Mouse (Mus musculus) left cerebral cortex, postnatal 14 days (tissue): ENCODE data around the gene Napsa. TPM values are rescaled to one million over a fixed set of nuclear protein-coding genes. Genes with fewer than 3 reads are reported as not detected.

ENCODE experiments used
- DNase-seq, 2 experiments: peaks; one replicate each; pipeline ENCODE4 v3.0.0; 2021 to 2022; ENCODE audit warnings: low spot score in 2 of 2, mixed read lengths in 1 of 2
- intact Hi-C: fragments of 180-260 bp; cut with DNase I; formaldehyde crosslinking; loops from one replicate; pipeline ENCODE4 v1.15.1; 2025
- total RNA-seq, 2 experiments: library from RNA; stranded (reverse); gene quantifications; 2 replicates each; pipeline ENCODE4 v1.2.3; 2021

Gene Napsa
- total RNA-seq, 2 experiments from 2014 or later, result not detected

DNA sequence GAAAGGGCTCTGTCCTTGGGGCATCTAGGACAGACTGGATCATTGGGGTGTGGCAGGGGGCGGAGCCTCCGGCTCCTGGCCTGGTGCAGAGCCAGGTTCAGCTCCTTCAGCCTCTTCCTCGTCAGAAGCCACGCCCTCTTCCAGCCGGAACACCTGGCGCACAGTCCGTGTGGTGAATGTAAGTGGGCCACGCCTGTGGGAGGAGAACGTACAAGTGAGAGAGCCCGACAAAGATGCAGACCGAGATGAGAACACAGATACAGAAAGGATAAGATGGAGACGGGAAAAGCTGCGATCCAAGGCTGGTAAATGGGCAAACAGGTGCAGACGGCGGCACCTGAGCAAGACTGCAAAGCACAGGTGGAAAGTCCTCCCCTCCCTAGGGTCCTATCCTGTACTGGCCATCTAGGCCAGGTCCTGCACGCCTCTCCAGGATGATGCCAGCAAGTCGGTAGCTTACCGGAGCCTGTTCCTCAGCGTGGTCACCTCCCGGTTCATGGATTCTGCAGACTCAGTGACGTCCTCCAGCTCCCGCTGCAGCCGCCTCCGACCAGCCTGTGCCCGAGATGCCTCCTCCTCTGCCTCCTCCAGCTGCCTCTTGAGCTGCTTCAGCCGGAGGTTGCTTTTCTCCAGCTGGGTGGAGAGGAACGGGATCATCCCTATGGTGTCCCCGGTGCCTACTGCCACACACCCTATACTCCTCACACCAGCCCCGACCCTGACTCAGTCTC is 34.2 kb downstream of the Napsa start:
- intact Hi-C loops, result no loop called here
- no peak for DNase-seq

GRCm38 (mm10) chr7:44612192-44612591 is 40.0 kb downstream of the Napsa start:
- intact Hi-C loops, result no loop called here
- DNase-seq, result no peak

DNA sequence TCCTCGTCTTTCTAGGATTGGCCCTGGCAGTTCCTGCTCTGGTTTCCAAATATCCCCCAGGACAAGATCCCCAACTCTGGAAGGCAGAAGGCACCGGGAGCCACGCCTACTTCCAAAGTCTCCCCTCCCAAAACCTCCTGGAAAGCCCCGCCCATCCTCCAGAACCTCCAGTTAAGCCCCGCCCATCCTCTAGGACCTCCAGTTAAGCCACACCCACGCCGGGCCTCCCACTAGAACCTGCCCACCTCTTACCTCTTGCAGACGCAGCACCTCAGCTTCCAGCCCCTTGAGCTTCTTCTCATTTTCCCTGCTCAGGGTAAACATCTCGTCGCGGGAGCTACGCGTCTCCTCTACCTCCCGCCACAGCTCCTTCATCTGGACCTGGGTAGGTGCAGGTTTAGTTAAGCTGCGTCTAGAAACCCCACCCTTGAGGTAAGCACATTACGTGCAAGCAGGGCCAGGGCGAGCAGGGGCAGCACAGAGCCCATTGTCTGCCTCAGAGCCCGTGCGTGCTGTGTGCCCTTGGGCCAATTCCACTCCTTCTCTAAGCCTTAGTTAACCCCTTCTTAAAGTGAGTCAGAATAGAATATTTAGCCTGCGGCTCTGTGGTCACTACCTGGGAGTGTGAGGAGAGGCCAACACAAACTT is 42.0 kb downstream of the Napsa start:
- DNase-seq, result no peak
- intact Hi-C loops, result no loop called here

GRCm38 (mm10) chr7:44615309-44615708 is 43.1 kb downstream of the Napsa start:
- DNase-seq, result no peak
- intact Hi-C loops, result no loop called here

- DNase-seq, result no peak
- intact Hi-C loops, result no loop called here
Measured at GRCm38 (mm10) chr7:44615987-44616386, 43.8 kb downstream of the Napsa start.

DNA sequence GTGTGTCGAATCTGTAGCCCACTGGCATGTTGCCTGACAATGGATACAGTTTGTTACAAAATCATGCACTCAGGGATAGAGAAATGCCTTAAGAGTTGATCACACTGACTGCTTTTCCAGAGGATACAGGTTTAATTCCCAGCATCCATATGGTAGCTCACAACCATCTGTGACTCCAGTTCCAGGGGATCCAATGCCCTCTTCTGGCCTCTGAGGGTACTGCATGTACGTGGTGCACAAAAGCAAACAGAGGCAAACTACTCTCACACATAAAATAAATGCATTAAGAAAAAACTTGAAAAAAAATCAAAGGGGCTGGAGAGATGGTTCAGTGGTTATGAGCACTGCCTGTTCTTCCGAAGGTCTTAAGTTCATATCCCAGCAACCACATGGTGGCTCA is 44.9 kb downstream of the Napsa start:
- intact Hi-C loops, result no loop called here
- no peak for DNase-seq

- no peak for DNase-seq
Measured at GRCm38 (mm10) chr7:44623714-44624542, 51.7 kb downstream of the Napsa start.

GRCm38 (mm10) chr7:44624543-44624826 is 52.3 kb downstream of the Napsa start:
- intact Hi-C loops, result no loop called here
- DNase-seq, result no peak

More at GRCm38 (mm10) chr7:44623714-44624542, 51.7 kb downstream of the Napsa start:
- intact Hi-C loops, result no loop called here

GRCm38 (mm10) chr7:44624828-44625227 is 52.6 kb downstream of the Napsa start:
- intact Hi-C loops, result no loop called here
- no peak for DNase-seq

DNA sequence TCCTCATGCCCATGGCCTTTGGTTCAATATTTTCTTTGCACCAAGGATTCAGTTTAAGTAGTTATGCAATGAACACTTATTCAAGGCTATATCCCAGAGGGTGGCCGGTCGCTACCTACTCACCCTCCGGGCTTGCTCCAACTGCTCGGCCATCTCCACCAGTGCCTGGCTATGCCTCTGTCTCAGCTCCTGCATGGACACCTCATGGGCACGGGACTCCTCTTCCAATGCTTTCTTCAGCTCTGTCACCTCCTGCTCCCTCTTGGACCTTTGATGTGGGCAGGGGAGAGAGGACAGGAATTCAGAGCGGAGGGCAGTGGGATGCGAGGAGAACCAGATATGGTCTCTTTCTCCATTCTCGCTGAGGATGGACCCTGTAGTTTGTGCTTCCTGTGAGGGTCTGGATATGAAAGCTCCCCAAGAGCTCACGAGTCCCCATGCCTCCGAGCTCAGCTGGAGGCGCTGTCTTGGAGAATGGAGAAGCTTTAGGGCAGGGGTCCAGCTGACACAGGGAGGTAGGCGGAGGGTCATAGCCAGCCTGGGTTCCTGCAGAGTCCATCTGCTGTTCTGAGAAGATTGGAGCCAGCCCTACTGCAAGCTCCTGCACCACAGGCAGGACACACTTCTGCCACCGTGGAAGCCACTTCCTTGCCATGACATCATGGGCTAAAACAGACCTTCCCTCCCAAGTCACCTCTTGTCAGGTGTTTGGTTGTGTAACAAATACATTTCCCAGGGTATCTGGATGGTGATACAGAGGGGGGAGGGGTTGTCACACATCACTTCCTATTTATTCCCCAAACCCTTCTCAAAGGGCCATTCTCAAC is 53.3 kb downstream of the Napsa start:
- intact Hi-C loops, result no loop called here

GRCm38 (mm10) chr7:44626068-44626385 is 53.8 kb downstream of the Napsa start:
- intact Hi-C loops, result no loop called here

More for the DNA sequence above, 53.3 kb downstream of the Napsa start:
- no peak for DNase-seq

DNA sequence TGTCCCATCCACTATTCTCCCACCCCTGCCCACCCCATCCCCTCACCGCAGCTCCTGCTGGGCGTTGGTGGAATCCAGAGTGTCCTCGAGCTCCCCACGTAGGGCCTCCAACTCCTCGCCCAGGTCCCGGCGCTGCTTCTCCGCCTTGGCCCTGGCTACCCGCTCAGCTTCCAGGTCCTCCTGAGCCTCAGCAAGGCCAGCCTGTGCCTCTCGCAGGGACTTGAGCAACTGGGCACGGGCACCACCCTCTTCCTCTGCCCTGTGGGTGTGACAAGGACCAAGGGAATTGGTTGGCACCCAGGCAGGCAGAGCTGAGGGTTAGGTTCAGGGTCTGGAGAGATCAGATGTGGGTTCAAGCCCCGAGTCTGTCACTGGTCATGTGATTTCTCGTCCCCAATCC is 54.8 kb downstream of the Napsa start:
- intact Hi-C loops, result no loop called here
- no peak for DNase-seq

More at GRCm38 (mm10) chr7:44626068-44626385, 53.8 kb downstream of the Napsa start:
- no peak for DNase-seq

DNA sequence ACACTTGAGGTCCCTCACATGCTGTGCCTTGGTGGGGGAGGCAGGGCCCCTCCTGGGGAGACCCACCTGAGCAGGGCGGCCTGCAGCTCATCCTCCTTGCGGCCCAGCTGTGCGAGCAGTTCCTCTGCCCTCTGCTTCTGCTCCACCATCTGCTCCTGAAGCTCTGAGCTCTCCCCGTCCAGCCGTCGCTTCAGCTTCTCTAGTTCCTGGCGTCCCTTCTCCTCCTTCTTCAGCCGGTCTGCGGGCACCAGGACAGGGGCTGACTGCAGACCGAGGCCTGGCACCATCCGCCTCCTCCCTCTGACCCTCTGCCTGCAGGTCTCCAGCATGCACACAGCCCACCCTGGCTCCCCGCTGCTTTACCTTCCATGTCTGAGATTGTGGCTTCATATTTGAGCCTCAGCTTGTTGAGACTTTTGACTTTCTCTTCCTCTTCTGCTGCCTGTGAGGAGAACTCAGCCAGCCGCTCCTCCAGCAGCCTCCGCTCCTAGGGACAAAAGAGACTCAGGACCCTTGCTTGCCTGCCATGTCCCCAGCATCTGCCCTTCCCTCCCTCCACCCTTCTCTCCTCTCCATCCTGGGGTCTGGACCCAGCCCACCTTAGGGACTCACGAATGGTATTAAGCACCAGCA is 56.3 kb downstream of the Napsa start:
- no peak for DNase-seq
- intact Hi-C loops, result no loop called here

DNA sequence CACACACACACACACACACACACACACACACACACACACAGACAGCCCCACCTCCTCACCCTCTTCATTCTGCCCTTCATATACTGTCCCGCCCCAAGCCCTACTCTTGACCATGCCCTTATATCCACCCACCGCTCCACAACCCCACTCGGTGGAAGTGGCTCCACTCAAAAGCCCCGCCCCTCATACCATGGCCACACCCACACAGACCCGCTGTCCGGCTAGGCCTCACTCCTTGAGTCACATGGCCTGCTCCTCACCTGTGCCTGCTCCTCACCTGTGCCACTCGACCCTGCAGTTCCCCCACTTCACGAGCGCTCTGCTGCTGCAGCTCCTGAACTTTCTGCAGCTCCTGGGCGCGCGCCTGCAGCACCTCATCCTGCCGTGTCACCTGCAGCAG is 58.3 kb downstream of the Napsa start:
- no peak for DNase-seq
- intact Hi-C loops, result no loop called here

DNA sequence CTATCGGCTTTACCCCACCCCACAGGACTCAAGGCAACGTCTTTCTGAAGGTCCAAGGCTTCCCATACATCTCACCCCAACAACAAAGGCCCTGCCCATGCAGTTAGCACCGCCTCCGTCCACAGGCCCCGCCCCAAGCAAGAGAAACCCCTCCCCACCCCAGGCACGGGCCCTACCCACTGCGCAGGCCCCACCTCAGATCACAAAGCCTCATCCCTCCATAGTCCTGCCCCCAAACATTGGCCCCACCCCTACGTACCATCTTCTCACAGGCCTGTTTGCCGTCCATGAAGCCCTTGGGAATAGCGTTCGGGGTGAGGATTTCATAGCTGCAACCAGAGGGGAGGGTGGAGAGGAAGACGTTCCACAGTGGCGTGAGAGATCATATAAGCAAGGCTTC is 60.5 kb downstream of the Napsa start:
- DNase-seq, result no peak
- intact Hi-C loops, result no loop called here

DNA sequence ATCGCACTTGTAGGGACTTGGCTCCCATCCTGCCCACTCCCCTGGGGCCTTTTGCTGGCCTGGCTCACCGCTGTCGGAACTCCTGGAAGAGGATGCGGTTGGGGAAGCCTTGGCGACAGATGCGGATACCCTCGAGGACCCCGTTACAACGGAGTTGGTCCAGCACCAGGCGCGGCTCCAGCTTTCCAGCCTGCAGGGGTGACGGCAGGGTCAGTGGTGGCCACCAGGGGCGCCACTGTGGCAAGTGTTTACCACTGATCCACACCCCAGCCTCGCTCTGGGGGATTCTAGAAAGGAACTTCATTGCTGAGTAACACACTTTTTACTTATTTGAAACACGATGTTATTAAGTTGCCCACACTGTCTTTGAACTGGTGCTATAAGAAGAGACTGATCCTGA is 61.2 kb downstream of the Napsa start:
- intact Hi-C loops, result no loop called here
- DNase-seq, result no peak
